Mouse (Mus musculus) liver, embryonic 13.5 days (tissue): ENCODE results near the gene Pacrg. TPM values are rescaled to one million over a fixed set of nuclear protein-coding genes. Genes with fewer than 3 reads are reported as not detected.
A peak's percentile ranks its signal among the peaks of the same experiment; 100 is the strongest.

Source experiments
- ATAC-seq: fragments of 200-750 bp; cut with Nextera tagmentation; 2 replicates; pipeline ENCODE4 v1.8.0; 2017; ENCODE audit warnings: low read depth, mild to moderate bottlenecking, moderate number of reproducible peaks, moderate library complexity
- DNase-seq: peaks from one replicate; pipeline ENCODE4 v3.0.0; 2022
- H3K27ac ChIP-seq: fragments of 300-500 bp; sonication (generic); 2 replicates; pipeline ENCODE4 v1.5.1; 2015; ENCODE audit warnings: moderate library complexity, mild to moderate bottlenecking, inconsistent platforms
- H3K27me3 ChIP-seq: fragments of 300-500 bp; sonication (generic); 2 replicates; pipeline ENCODE4 v1.6.1; 2015; ENCODE audit warnings: mild to moderate bottlenecking, inconsistent platforms
- H3K36me3 ChIP-seq: fragments of 300-500 bp; sonication (generic); 2 replicates; pipeline ENCODE4 v1.6.1; 2015; ENCODE audit warnings: mild to moderate bottlenecking, inconsistent platforms
- H3K4me1 ChIP-seq: fragments of 300-500 bp; sonication (generic); replicated peaks from 2 replicates; pipeline ENCODE4 v1.6.1; 2015; ENCODE audit warnings: inconsistent platforms
- H3K4me2 ChIP-seq: fragments of 300-500 bp; sonication (generic); 2 replicates; pipeline ENCODE4 v1.6.1; 2015; ENCODE audit warnings: inconsistent platforms, mild to moderate bottlenecking, moderate library complexity
- H3K4me3 ChIP-seq: fragments of 300-500 bp; sonication (generic); replicated peaks from 2 replicates; pipeline ENCODE4 v1.5.1; 2015; ENCODE audit warnings: mild to moderate bottlenecking, inconsistent platforms
- H3K9ac ChIP-seq: fragments of 300-500 bp; sonication (generic); 2 replicates; pipeline ENCODE4 v1.6.1; 2015; ENCODE audit warnings: mild to moderate bottlenecking, inconsistent platforms
- H3K9me3 ChIP-seq: fragments of 300-500 bp; sonication (generic); replicated peaks from 2 replicates; pipeline ENCODE4 v1.6.1; 2016; ENCODE audit warnings: inconsistent platforms
- WGBS: fragments of 180-500 bp; shearing (Covaris S2); methylation state at CpG from one replicate; pipeline ENCODE4 v1.1.7; 2015; ENCODE audit not compliant: insufficient replicate concordance; 5-methylcytosine and 5-hydroxymethylcytosine counted together
- polyA plus RNA-seq: library from polyadenylated mRNA; unstranded; fragments of >200 nt; fragmentation: Nextera tagmentation; extraction: Ambion mirVana; gene quantifications from 2 replicates; pipeline ENCODE4 v1.2.1, GENCODE M21; 2015

The Pacrg gene
- polyA plus RNA-seq, 1 experiment from 2014 or later, result 0.07 TPM

- Histone ChIP-seq H3K9ac (no peak overlapping the region), H3K27ac (no peak overlapping the region), H3K27me3 (no peaks in the 10 kb centered on the region), H3K4me1 (peaks cover 13% of the 10 kb centered on the region), H3K4me3 (no peak overlapping the region), H3K36me3 (no peaks in the 10 kb centered on the region), H3K9me3 (no peaks in the 10 kb centered on the region), H3K4me2 (no peak overlapping the region)
- ATAC-seq (no peak), DNase-seq (no peak)
- 68% methylated on average over 13 of the region's 13 CpGs for WGBS
These were observed 474.3 kb downstream of the Pacrg start for GRCm38 (mm10) chr17:10365501-10366482.

GRCm38 (mm10) chr17:10363151-10363550 is 477.0 kb downstream of the Pacrg start:
- Histone ChIP-seq H3K27me3 (no peaks in the 10 kb centered on the region), H3K36me3 (no peaks in the 10 kb centered on the region), H3K9ac (no peak overlapping the region), H3K4me3 (no peak overlapping the region), H3K9me3 (no peaks in the 10 kb centered on the region), H3K27ac (no peak overlapping the region), H3K4me2 (no peak overlapping the region), H3K4me1 (peaks cover 15% of the 10 kb centered on the region)
- DNase-seq (no peak), ATAC-seq (no peak)
- 61% methylated on average over 3 of the region's 3 CpGs for WGBS

GRCm38 (mm10) chr17:10361882-10362291 is 478.2 kb downstream of the Pacrg start:
- Histone ChIP-seq H3K9ac (no peak overlapping the region), H3K27me3 (no peaks in the 10 kb centered on the region), H3K4me2 (no peak overlapping the region), H3K4me3 (no peak overlapping the region), H3K9me3 (no peaks in the 10 kb centered on the region), H3K36me3 (no peaks in the 10 kb centered on the region), H3K27ac (no peak overlapping the region), H3K4me1 (peaks cover 15% of the 10 kb centered on the region)
- 80% methylated on average over 7 of the region's 7 CpGs for whole genome bisulfite sequencing
- no peak for ATAC-seq
- no peak for DNase-seq

GRCm38 (mm10) chr17:10360738-10361137 is 479.4 kb downstream of the Pacrg start:
- no peak overlapping the region for H3K4me2 ChIP-seq
- H3K27ac ChIP-seq, result no peak overlapping the region
- no peak for DNase-seq
- H3K9ac ChIP-seq, result no peak overlapping the region
- H3K4me3 ChIP-seq, result no peak overlapping the region
- no peaks in the 10 kb centered on the region for H3K36me3 ChIP-seq
- no peak for ATAC-seq
- no peaks in the 10 kb centered on the region for H3K27me3 ChIP-seq
- 68% methylated on average over 4 of the region's 4 CpGs for WGBS
- peaks cover 19% of the 10 kb centered on the region for H3K4me1 ChIP-seq
- H3K9me3 ChIP-seq, result no peaks in the 10 kb centered on the region

GRCm38 (mm10) chr17:10359466-10359865 is 480.6 kb downstream of the Pacrg start:
- H3K4me1 ChIP-seq, result peaks cover 21% of the 10 kb centered on the region
- H3K4me3 ChIP-seq, result no peak overlapping the region
- H3K36me3 ChIP-seq, result no peaks in the 10 kb centered on the region
- H3K9ac ChIP-seq, result no peak overlapping the region
- H3K9me3 ChIP-seq, result no peaks in the 10 kb centered on the region
- peak; percentile 57 for ATAC-seq
- 21% methylated on average over 14 of the region's 14 CpGs for WGBS
- DNase-seq, result no peak
- no peaks in the 10 kb centered on the region for H3K27me3 ChIP-seq
- 0 out of 2 replicates have a peak overlapping the region, but pooled peaks have one; percentile 12 for H3K4me2 ChIP-seq
- H3K27ac ChIP-seq, result no peak overlapping the region

GRCm38 (mm10) chr17:10357348-10357747 is 482.8 kb downstream of the Pacrg start:
- Histone ChIP-seq H3K36me3 (no peaks in the 10 kb centered on the region), H3K4me3 (no peak overlapping the region), H3K27ac (no peak overlapping the region), H3K9ac (no peak overlapping the region), H3K27me3 (no peaks in the 10 kb centered on the region), H3K4me2 (no peak overlapping the region), H3K4me1 (peaks cover 21% of the 10 kb centered on the region), H3K9me3 (no peaks in the 10 kb centered on the region)
- no peak for ATAC-seq
- WGBS, result 79% methylated on average over 12 of the region's 12 CpGs
- no peak for DNase-seq

- no peak overlapping the region for H3K4me3 ChIP-seq
- no peaks in the 10 kb centered on the region for H3K36me3 ChIP-seq
- no peak overlapping the region for H3K4me2 ChIP-seq
- no peak overlapping the region for H3K9ac ChIP-seq
- 42% methylated on average over 6 of the region's 6 CpGs for WGBS
- H3K27ac ChIP-seq, result no peak overlapping the region
- no peaks in the 10 kb centered on the region for H3K9me3 ChIP-seq
- peaks cover 21% of the 10 kb centered on the region for H3K4me1 ChIP-seq
- DNase-seq, result no peak
- no peak for ATAC-seq
- H3K27me3 ChIP-seq, result no peaks in the 10 kb centered on the region
These were observed 483.8 kb downstream of the Pacrg start for GRCm38 (mm10) chr17:10356294-10356693.

GRCm38 (mm10) chr17:10355746-10356145 is 484.4 kb downstream of the Pacrg start:
- Histone ChIP-seq H3K27ac (no peak overlapping the region), H3K4me2 (no peak overlapping the region), H3K4me1 (peaks cover 21% of the 10 kb centered on the region), H3K27me3 (no peaks in the 10 kb centered on the region), H3K9ac (no peak overlapping the region), H3K36me3 (no peaks in the 10 kb centered on the region), H3K4me3 (no peak overlapping the region), H3K9me3 (no peaks in the 10 kb centered on the region)
- DNase-seq, result no peak
- ATAC-seq, result no peak
- 23% methylated on average over 8 of the region's 8 CpGs for WGBS

Other genes starting within 250 kb of the Pacrg start
- gene Prkn, start 73 bp upstream of the Pacrg start, polyA plus RNA-seq, result 0.43 and 0.46 TPM in 2 replicates